Mouse (Mus musculus): ENCODE measurements at regions not wholly inside any gene's neighbourhood (a gene's known extent, or its start where the extent isn't known, plus 50 kb on each side); places are given as distances from the start of the nearest gene placed in this dataset.

DNA sequence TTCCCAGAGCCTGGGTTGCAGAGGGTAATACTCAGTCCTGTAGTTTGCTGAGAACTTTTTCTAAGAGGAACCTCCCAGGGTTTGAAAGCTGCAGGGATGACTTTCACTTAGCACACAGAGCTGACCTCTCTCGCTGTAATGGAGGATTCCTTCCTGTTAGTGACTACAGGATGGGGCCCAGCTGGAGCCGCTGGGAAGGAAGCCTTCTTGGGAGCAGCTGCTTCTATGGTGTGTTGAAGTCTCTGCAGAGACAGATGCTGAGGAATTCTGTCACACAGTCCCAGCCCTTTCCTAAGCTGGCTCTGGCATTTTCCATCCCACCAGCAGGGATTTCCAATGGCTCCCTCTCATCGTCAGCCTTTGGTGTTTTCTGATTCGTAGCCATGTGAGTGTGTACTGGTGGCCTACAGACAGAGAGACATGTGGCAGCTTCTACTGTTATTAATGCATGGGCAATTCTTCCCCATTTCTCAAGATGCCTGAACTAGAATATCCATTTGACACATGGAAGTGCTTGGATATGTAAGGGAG is 90.9 kb downstream of the Gm26897 start:
- H3K4me2 ChIP-seq (ENCODE audit: insufficient read depth, low read depth, poor library complexity, severe bottlenecking), result no peak overlapping the region
- no peak overlapping the region for H3K4me3 ChIP-seq (replicated peaks in 1 of 3; ENCODE audit: low read depth in 2 of 3, low read length in 2 of 3, poor library complexity in 1 of 3)
- no peaks in the 10 kb centered on the region for H3K36me3 ChIP-seq (replicated peaks in 1 of 2; ENCODE audit: control insufficient read depth in 1 of 2, insufficient read depth in 1 of 2, low read length in 1 of 2)
- no peaks in the 10 kb centered on the region for H3K27me3 ChIP-seq (replicated peaks)
- in situ Hi-C loops (cut with MboI; ENCODE audit: low pct_ligation_motif_present, low pct_unique_long_range_greater_than_20kb, low sequenced_read_pairs) (no loop called here), dilution Hi-C loops (cut with MboI; ENCODE audit: extremely low pct_ligation_motif_present, extremely low pct_unique_long_range_greater_than_20kb, low sequenced_read_pairs) (no loop called here)
- H3K9ac ChIP-seq (ENCODE audit: insufficient read depth, low read depth), result no peak overlapping the region
- H3K9me3 ChIP-seq (replicated peaks; ENCODE audit: low read length), result peaks cover 85% of the 10 kb centered on the region
- H3K79me2 ChIP-seq (replicated peaks; ENCODE audit: control insufficient read depth, extremely low read depth, insufficient read depth, poor library complexity, severe bottlenecking), result no peaks in the 10 kb centered on the region
- H3K27ac ChIP-seq (ENCODE audit: insufficient read depth, low read depth), result no peak overlapping the region
- H3K4me1 ChIP-seq (ENCODE audit: control insufficient read depth in 1 of 2, insufficient read depth in 2 of 2), result no peaks in the 10 kb centered on the region
- no peak for DNase-seq (ENCODE audit: extremely low read depth)
- TF ChIP-seq EP300 (IDR thresholded peaks at IDR 0.05; ENCODE audit: low read length) (no peak), NELFE (IDR thresholded peaks at IDR 0.05; ENCODE audit: low read depth, low read length) (no peak), BHLHE40 (IDR thresholded peaks at IDR 0.05; ENCODE audit: low read depth, low read length) (no peak), POLR2AphosphoS2 (IDR thresholded peaks at IDR 0.05; ENCODE audit: low read depth, low read length) (no peak), MAZ (IDR thresholded peaks at IDR 0.05; ENCODE audit: low read depth, low read length) (no peak), IRF4 (IDR thresholded peaks at IDR 0.05; ENCODE audit: low read depth, low read length) (no peak), ZKSCAN1 (IDR thresholded peaks at IDR 0.05; ENCODE audit: borderline replicate concordance, low read depth, low read length) (no peak), NRF1 (IDR thresholded peaks at IDR 0.05; ENCODE audit: low read depth, low read length) (no peak), MEF2A (IDR thresholded peaks at IDR 0.05; ENCODE audit: borderline replicate concordance, low read depth, low read length) (no peak), UBTF (IDR thresholded peaks at IDR 0.05; ENCODE audit: low read depth, low read length) (no peak), MAFK (IDR thresholded peaks at IDR 0.05; ENCODE audit: insufficient replicate concordance, low read length) (no peak), MXI1 (IDR thresholded peaks at IDR 0.05; ENCODE audit: low read depth, low read length) (no peak), SIN3A (IDR thresholded peaks at IDR 0.05; ENCODE audit: low read length) (no peak), ZMIZ1 (IDR thresholded peaks at IDR 0.05; ENCODE audit: low read depth, low read length) (no peak), E2F4 (IDR thresholded peaks at IDR 0.05; ENCODE audit: insufficient replicate concordance, low read depth, low read length) (no peak), MAX (IDR thresholded peaks at IDR 0.05; ENCODE audit: low read length) (no peak), CHD2 (IDR thresholded peaks at IDR 0.05; ENCODE audit: low read length) (no peak)

GRCm38 (mm10) chr5:111829891-111830290 is 96.2 kb downstream of the Gm26897 start:
- Histone ChIP-seq H3K27ac (ENCODE audit: insufficient read depth, low read depth) (no peak overlapping the region), H3K79me2 (replicated peaks; ENCODE audit: control insufficient read depth, extremely low read depth, insufficient read depth, poor library complexity, severe bottlenecking) (no peaks in the 10 kb centered on the region), H3K4me1 (ENCODE audit: control insufficient read depth in 1 of 2, insufficient read depth in 2 of 2) (no peaks in the 10 kb centered on the region), H3K27me3 (replicated peaks) (no peaks in the 10 kb centered on the region), H3K9me3 (replicated peaks; ENCODE audit: low read length) (peaks cover 80% of the 10 kb centered on the region), H3K9ac (ENCODE audit: insufficient read depth, low read depth) (no peak overlapping the region), H3K36me3 (replicated peaks in 1 of 2; ENCODE audit: control insufficient read depth in 1 of 2, insufficient read depth in 1 of 2, low read length in 1 of 2) (no peaks in the 10 kb centered on the region), H3K4me2 (ENCODE audit: insufficient read depth, low read depth, poor library complexity, severe bottlenecking) (no peak overlapping the region), H3K4me3 (replicated peaks in 1 of 3; ENCODE audit: low read depth in 2 of 3, low read length in 2 of 3, poor library complexity in 1 of 3) (no peak overlapping the region)
- TF ChIP-seq MAX (IDR thresholded peaks at IDR 0.05; ENCODE audit: low read length), result no peak
- TF ChIP-seq POLR2A (IDR thresholded peaks at IDR 0.05; ENCODE audit: low read depth, low read length), result no peak
- TF ChIP-seq SMC3 (IDR thresholded peaks at IDR 0.05; ENCODE audit: low read depth, low read length), result no peak
- dilution Hi-C loops (cut with MboI; ENCODE audit: extremely low pct_ligation_motif_present, extremely low pct_unique_long_range_greater_than_20kb, low sequenced_read_pairs), result no loop called here
- DNase-seq (ENCODE audit: extremely low read depth), result no peak
- in situ Hi-C loops (cut with MboI; ENCODE audit: low pct_ligation_motif_present, low pct_unique_long_range_greater_than_20kb, low sequenced_read_pairs), result no loop called here

Data from CH12.LX (cell line).